Mouse (Mus musculus) thymus, postnatal 36 days (tissue): ENCODE measurements around the gene Hoxa6.

Experiments
- DNase-seq, 2 experiments: peaks; one replicate each; pipeline ENCODE4 v3.0.0; 2022; ENCODE audit warnings: mixed read lengths in 2 of 2

Hoxa6 gene

GRCm38 (mm10) chr6:52208072-52208867 lies at the start of gene Hoxa6:
Hoxa6 (minus strand) TSS chr6:52208722.
- DNase-seq, result no peak

DNA sequence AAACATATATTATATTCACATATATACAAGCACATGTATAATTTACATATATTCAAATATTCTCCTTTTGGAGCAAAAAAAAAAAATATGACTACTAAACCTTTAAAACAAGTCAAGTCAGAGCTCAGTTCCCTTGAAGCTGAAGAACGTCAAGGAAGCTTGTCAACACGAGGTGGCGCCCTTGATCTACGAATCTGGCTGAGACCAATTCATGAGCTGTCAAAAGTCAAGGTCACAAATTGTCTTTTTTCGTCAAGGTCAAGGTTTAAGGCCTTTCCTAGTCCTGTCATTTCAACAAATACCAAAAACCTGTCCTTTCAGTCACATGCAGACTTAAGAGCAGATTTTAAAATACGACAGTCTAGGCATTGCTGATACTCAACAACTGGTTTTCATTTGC lies 48.4 kb upstream of the Hoxa6 start:
- DNase-seq, result peak; percentile 77 to 83

DNA sequence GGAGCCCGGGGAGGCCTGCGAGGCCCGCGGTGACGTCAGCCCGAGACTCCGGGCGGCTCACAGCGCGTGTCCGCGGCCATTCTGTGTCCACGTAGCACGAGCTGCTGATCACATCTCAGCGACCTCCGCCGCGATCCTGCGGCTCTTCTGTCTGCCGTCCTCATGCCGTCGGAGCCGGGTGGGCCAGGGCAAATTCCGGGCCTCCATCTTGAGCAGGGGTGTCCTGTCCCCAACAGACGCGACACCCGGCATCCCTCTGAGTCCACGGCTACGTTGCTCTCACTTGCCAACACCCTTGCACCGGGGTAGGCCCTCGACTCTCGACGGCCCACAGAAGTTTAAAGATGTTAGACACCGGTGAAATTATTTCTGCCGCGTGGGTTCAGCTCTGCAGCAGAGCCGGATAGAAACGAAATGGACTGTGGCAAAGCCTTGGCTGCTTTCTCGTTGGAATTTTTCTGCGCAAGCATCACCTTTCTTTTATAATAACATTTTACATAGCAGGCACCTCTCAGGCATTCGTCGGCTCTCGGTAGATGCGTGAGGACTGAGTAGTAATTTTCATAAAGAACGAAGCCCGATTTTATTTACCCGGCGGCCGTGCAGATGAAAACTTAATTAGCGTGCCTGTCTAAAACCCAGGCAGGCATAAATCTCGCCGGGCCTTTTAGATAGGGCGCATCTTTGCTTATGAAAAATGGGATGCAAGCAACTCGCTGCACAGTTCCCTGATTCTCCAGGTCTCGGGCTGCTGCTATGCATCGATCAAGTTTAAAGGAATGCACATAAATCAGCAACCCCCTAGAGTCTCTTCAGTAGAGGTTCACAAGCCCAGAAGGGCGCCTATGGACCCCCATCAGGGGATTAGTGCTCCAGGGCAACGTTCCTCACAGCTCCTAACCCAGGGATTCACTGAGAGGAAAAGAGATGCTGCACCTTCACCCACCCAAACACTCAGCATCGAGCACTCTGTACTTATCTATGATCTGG lies 45.3 kb upstream of the Hoxa6 start:
- DNase-seq, result no peak

DNA sequence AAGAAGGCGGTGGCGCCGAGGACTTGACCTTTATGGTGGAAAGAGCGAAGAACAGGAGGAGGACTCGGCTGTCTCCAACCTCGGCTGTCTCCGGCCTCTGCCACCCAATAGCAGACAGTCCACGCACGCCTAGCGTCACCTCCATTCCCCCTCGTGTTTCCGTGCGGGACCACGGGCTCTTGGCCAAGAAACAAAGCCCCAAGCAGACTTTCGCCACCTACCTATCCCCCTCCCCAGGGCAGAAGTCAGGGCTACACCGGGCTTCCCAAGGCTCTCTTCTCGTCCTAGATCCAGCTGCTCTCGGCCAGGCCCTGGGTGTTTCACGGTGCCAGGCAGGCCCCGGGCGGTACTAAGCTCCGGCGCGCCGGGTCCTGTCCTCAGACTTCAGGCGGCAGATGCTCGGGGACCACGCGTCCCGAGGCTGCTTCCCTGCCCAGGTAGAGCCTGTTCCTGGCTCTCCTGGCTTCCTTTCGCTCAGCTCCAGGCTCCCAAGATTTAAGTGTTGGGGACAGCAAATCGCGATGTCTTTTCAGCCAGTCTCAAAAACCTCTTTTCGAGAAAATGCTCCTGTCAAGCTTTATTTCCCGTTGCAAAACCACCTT lies 44.4 kb upstream of the Hoxa6 start:
- no peak for DNase-seq

- no peak for DNase-seq
Measured at GRCm38 (mm10) chr6:52252016-52252774, 43.7 kb upstream of the Hoxa6 start.

- DNase-seq, result no peak
Measured at GRCm38 (mm10) chr6:52251177-52251879, 42.8 kb upstream of the Hoxa6 start.

GRCm38 (mm10) chr6:52249826-52250225 lies 41.3 kb upstream of the Hoxa6 start:
- no peak for DNase-seq

DNA sequence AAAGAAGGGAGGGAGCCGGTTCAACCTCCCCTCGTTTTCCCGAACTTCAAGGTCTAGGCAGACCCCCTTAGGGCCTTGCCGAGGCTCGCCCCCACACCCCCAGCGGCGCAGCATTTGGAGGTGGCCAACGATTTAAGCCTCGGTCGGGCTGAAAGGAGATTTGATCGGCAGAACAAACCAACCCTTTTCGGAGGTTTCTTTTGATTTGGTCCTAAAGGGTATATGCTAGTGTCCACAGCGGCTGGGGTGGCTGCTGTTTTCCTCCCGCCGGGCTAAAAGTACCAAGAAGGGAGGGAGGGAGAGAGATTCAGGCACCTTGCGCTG lies 40.9 kb upstream of the Hoxa6 start:
- DNase-seq, result no peak

DNA sequence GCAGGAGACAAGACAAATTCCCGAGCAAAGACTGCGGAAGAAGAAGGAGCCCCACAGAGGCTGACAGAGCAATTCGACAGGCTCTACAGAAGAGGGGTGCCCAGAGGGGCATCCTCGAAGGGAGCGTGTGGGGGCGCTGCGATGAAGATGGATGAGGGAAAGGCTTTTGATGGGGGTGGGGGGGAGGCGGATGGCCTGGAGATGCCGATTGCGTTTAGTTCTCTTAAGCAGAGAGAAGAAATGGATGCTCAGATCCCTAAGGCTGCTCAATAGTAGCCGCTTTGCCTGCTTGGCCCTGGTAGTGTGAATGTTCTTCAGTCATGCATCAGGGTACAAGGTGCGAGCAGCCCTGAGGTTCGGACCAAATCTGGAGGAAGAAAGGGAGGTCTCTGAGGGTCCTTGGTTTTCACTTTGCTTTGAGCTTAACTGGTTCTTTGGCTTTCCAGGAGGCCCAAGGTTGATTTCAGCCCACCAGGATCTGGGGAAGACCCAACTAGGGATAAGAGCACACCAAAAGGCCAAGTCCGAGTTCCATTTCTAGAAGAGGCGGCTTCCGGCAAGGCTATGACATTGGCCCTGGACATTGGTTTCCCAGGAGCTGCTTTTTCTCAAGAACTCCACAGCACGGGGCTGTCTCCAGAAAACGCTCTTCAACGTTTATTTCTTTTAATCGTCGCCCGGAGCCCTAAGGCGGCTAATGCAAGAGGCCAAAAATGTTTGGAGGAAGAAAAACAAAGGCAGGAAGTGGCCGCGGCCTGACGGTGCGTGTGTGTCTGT lies 40.3 kb upstream of the Hoxa6 start:
- DNase-seq, result no peak

DNA sequence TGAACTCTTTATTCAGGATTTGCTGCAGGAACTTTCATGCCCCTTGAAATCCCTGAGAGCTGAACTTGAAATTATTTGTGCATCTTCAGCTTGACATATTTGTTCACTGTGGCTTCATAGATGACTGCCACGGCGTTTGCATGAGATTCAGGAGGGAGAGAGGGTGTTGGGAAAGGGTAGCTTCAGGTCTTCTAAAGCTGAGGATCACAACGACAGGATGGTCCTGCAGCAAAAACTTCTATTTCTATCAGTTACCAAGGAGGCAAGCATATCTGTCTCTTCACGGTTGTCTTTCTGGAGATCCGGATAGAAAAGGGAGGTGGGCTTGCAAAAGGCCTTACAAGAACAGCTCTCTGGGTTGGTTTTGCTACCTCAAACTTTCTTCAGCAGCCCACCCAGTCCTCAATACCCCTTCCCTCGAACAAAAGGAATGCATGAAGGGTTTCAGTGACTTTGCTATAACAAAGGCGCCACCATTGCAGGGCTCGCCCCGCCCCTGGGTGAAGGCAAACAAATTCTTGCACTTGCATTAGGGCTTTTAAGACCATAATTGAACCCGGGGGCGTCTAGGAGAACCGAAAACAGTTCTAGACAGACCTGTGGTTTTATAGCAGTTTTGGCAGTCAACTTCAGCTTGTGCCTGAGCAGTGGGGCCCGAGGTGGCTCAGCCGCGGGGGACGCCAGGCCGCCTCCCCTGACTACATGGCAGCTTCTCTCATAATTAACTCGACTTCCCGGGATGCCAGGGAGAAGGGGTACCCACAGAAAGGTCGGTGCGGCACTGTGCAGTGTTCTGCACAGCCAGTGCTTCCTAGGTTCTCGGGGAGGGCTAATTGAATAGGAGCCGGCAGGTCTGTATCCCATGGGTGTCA lies 39.5 kb upstream of the Hoxa6 start:
- no peak for DNase-seq

DNA sequence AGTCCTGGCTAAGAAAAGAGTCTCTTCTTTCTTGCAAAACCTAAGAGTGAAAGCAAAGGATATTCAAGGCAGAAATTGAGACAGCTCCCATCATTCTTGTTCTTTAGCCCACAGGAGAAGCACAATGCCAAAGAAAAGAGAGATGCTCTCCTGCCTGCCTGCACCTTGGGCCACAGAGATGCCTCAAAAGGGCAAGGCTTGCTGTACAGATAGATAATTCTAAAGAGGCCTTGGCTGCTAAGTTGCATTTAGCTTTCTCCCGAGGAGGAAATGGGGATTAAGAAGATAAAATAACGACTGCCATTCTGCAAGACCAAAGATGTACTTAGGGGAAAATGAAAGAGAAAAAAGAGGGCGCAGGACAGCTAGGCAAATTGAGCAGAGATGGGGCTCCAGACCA lies 38.4 kb upstream of the Hoxa6 start:
- no peak for DNase-seq

- DNase-seq, result no peak
Measured at GRCm38 (mm10) chr6:52246403-52246803, 37.9 kb upstream of the Hoxa6 start.

DNA sequence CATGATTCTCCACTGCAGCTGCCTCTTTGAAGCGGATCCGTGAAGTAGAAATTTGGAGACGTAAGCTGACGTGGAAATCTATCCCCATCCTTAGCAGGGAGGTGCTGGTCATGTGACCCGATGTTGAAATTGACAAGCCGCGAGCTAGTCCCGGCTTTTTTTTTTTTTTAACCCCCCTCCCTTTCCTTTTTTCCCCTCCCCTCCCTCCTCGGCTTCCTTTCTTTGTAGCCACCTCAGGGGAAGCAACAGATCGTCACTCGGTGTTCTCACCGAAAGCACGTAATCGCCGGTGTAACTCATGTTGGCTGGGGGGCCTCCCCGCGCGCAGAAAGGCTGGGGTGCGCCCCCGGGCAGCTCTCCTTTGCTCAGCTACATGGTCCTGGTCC lies 37.2 kb upstream of the Hoxa6 start, which contains the start of gene Hoxa11:
TSS of gene Hoxa11 (minus strand) at position 54 of the 386 bp plus-strand sequence.
- DNase-seq, result no peak

GRCm38 (mm10) chr6:52245040-52245756 lies 36.7 kb upstream of the Hoxa6 start:
- DNase-seq, result no peak

DNA sequence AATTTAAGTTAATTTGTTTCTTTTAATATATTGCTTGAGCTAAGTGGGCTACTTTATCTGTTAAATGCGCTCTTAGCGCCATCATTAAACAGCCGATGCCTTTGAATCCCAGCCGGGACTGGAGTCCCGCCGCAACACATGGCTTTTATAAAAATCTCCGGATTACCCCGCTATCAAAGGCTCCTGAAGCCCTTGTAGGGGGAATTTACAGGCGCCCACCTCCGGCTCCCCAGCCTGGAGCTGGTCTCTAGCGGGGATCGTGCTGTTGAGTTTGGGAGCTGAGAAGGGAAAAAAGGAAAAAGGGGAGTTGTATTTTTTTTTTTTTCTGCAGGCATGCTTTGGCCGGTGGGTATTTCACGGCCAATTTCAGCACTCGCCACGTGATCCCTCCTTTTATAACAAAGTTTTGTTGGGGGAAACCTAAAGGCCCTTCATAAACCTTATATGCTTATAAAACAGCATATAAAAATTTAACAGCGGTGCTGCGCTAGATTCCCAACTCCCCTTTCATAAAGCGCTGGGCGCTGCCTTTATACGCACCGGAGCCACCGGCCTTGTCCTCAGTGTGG lies 36.0 kb upstream of the Hoxa6 start:
- no peak for DNase-seq

DNA sequence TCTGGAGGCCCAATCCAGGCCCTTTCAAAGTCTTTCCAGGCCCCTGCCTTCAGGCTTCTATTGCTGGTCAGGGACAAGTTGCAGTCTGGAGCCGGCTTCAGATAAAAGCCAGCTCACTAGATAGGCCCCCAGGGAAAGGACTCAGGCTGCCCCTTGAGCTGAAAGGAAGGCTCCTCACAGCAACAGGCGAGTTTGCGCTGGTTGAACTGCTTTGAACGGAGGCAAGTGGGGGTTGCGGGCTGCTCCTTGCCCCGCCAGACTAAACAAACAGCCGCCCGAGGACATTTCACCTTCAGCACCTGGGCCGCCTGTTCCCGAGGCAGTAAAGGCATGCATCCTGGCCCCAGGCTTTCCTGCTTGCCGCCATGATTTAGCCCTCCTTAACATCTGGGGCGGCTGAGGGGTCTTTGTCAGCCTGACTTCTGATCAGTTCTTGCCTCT lies 35.2 kb upstream of the Hoxa6 start:
- DNase-seq, result no peak

DNA sequence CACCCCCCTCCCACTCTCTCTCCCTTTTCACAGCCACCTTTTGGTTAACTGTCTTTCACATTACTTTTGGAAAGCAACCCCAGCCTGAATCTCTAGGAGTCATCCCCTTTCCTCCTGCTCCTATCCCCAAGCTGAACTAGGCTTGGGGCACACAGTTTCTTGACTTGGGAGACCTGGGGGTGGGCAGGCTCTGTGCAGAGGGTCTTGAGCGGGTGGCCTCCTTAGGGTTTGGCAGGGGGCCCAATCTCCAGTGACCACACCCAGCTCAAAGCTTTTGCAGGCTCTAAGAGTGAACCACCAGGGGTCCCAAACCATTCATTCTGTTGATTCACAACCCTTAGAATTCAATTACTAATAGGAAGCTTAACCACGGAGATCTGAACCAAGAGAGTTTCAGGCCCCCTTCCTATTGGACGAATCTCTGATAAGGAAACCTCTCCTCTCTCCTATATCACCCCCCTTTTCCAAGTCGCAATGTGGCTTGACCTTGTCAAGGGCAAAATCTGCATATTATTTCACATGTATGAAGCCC lies 34.3 kb upstream of the Hoxa6 start:
- no peak for DNase-seq

DNA sequence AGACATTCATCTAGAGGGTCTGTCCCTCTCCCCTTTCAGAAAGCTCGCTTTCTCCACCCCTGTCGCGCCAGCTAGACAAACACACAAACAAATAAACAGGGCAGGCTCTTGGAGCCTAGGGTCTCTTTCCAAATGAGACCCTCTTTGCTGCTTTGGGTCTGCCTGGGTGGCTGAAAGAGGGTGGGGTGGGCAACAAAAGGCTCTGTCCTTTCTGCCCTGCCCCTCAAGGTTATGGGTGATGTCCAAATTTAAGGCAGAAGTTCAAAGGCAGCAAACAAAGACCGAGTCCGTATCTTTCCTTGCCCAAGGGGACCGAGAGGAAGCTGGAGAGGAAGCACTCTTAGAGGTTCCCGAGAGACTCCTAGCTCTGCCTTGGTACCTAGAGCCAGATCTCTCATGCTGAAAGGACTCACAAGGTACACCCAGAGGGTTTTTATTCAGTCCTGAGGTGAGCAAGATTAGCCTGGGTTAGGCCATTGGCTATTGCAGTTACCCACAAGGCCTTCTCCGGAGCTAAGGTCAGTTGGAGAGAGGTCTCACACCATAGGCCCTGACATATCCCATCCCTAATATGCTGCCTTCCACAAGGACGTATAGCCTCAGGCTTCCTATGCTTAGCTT lies 32.6 kb upstream of the Hoxa6 start:
- no peak for DNase-seq
